Mouse (Mus musculus) myocyte (in vitro differentiated cells): ENCODE results near the gene Prpf6. TPM values are rescaled to one million over a fixed set of nuclear protein-coding genes. Genes with fewer than 3 reads are reported as not detected.

Experiments used
- H3K27me3 ChIP-seq: one replicate; pipeline ENCODE4 v1.6.1; 2011; ENCODE audit not compliant: control insufficient read depth, insufficient read depth, insufficient read length
- H3K36me3 ChIP-seq: one replicate; pipeline ENCODE4 v1.6.1; 2011; ENCODE audit not compliant: control insufficient read depth, insufficient read depth
- H3K4me2 ChIP-seq: one replicate; pipeline ENCODE4 v1.6.1; 2011; ENCODE audit warnings: low read depth, control low read depth
- H3K4me3 ChIP-seq: one replicate; pipeline ENCODE4 v1.5.1; 2011; ENCODE audit warnings: mild to moderate bottlenecking, control low read depth, moderate library complexity
- H3K79me2 ChIP-seq: one replicate; pipeline ENCODE4 v1.6.1; 2011; ENCODE audit not compliant: control insufficient read depth, insufficient read depth
- H3ac ChIP-seq: one replicate; pipeline ENCODE4 v1.6.1; 2011; ENCODE audit not compliant: control insufficient read depth, insufficient read length
- CEBPB ChIP-seq: IDR thresholded peaks from 2 replicates; pipeline ENCODE4 v1.6.1; 2011; ENCODE audit warnings: mild to moderate bottlenecking, moderate library complexity; ENCODE audit not compliant: poor library complexity, insufficient read depth, severe bottlenecking
- E2F4 ChIP-seq: IDR thresholded peaks from one replicate; pipeline ENCODE4 v1.6.1; 2011; ENCODE audit warnings: mild to moderate bottlenecking, control low read depth, moderate library complexity; ENCODE audit not compliant: insufficient read depth
- MAX ChIP-seq: IDR thresholded peaks from one replicate; pipeline ENCODE4 v1.6.1; 2011; ENCODE audit warnings: low read depth, mild to moderate bottlenecking, control low read depth
- MYOD1 ChIP-seq, 3 experiments: IDR thresholded peaks; one replicate each; pipeline ENCODE4 v1.6.1; 2011; ENCODE audit warnings: control low read depth in 2 of 3, low read depth in 2 of 3, mild to moderate bottlenecking in 2 of 3, moderate library complexity in 1 of 3; ENCODE audit not compliant: insufficient read length in 2 of 3, control insufficient read depth in 1 of 3
- MYOG ChIP-seq, 3 experiments: IDR thresholded peaks; one replicate each; pipeline ENCODE4 v1.6.1; 2011; ENCODE audit warnings: control low read depth in 2 of 3, low read depth in 2 of 3, mild to moderate bottlenecking in 2 of 3; ENCODE audit not compliant: insufficient read length in 2 of 3, control insufficient read depth in 1 of 3, insufficient read depth in 1 of 3
- POLR2A ChIP-seq: IDR thresholded peaks from one replicate; pipeline ENCODE4 v1.6.1; 2011; ENCODE audit warnings: low read depth, mild to moderate bottlenecking, control low read depth, moderate library complexity; ENCODE audit not compliant: insufficient read length
- POLR2AphosphoS2 ChIP-seq: IDR thresholded peaks from one replicate; pipeline ENCODE4 v1.6.1; 2011; ENCODE audit warnings: low read depth, control low read depth; ENCODE audit not compliant: insufficient read length
- REST ChIP-seq: IDR thresholded peaks from one replicate; pipeline ENCODE4 v1.6.1; 2011; ENCODE audit warnings: mild to moderate bottlenecking, control low read depth, moderate library complexity; ENCODE audit not compliant: insufficient read depth, insufficient read length
- SRF ChIP-seq: IDR thresholded peaks from one replicate; pipeline ENCODE4 v1.6.1; 2011; ENCODE audit warnings: low read depth; ENCODE audit not compliant: control insufficient read depth, insufficient read length
- TCF12 ChIP-seq: IDR thresholded peaks from one replicate; pipeline ENCODE4 v1.6.1; 2011; ENCODE audit warnings: mild to moderate bottlenecking, control low read depth; ENCODE audit not compliant: poor library complexity, insufficient read depth, severe bottlenecking
- TCF3 ChIP-seq: IDR thresholded peaks from one replicate; pipeline ENCODE4 v1.6.1; 2011; ENCODE audit warnings: low read depth, control low read depth; ENCODE audit not compliant: insufficient read length
- USF1 ChIP-seq: IDR thresholded peaks from one replicate; pipeline ENCODE4 v1.6.1; 2011; ENCODE audit warnings: low read depth, mild to moderate bottlenecking, control low read depth, moderate library complexity
- polyA plus RNA-seq: library from polyadenylated mRNA; unstranded; fragments of >200 nt; fragmentation: generic; extraction: Trizol; gene quantifications from one replicate; pipeline ENCODE4 v1.2.1, GENCODE M21; 2012; ENCODE audit warnings: missing spikeins

Gene Prpf6
- polyA plus RNA-seq, 1 experiment: 46.0 TPM

GRCm38 (mm10) chr2:181577126-181577525 lies 14.5 kb upstream of the Prpf6 start:
- peaks cover 13% of the 10 kb centered on the region for H3K79me2 ChIP-seq
- H3K36me3 ChIP-seq: peaks cover 3% of the 10 kb centered on the region
- no peak overlapping the region for H3ac ChIP-seq
- H3K4me2 ChIP-seq: no peak overlapping the region
- TF ChIP-seq TCF3 (no peak), USF1 (no peak), MYOD1 (IDR thresholded peaks at IDR 0.05; ENCODE audit: control insufficient read depth in 1 of 3, insufficient read length in 2 of 3, low read depth in 2 of 3) (no peak), MYOG (IDR thresholded peaks at IDR 0.05; ENCODE audit: control insufficient read depth in 1 of 3, insufficient read depth in 1 of 3, insufficient read length in 2 of 3, low read depth in 2 of 3) (no peak)
- no peaks in the 10 kb centered on the region for H3K27me3 ChIP-seq
- H3K4me3 ChIP-seq: no peak overlapping the region

- no peak overlapping the region for H3K4me3 ChIP-seq
- H3K27me3 ChIP-seq: no peaks in the 10 kb centered on the region
- TF ChIP-seq REST (no peak), E2F4 (no peak), TCF3 (no peak), POLR2A (no peak), MAX (no peak), SRF (no peak), MYOG (IDR thresholded peaks at IDR 0.05; ENCODE audit: control insufficient read depth in 1 of 3, insufficient read depth in 1 of 3, insufficient read length in 2 of 3, low read depth in 2 of 3) (no peak), POLR2AphosphoS2 (no peak), TCF12 (no peak)
- H3K79me2 ChIP-seq: peaks cover 13% of the 10 kb centered on the region
- peaks cover 3% of the 10 kb centered on the region for H3K36me3 ChIP-seq
- no peak overlapping the region for H3ac ChIP-seq
- H3K4me2 ChIP-seq: no peak overlapping the region
These were observed 13.6 kb upstream of the Prpf6 start for GRCm38 (mm10) chr2:181577981-181578581.

DNA sequence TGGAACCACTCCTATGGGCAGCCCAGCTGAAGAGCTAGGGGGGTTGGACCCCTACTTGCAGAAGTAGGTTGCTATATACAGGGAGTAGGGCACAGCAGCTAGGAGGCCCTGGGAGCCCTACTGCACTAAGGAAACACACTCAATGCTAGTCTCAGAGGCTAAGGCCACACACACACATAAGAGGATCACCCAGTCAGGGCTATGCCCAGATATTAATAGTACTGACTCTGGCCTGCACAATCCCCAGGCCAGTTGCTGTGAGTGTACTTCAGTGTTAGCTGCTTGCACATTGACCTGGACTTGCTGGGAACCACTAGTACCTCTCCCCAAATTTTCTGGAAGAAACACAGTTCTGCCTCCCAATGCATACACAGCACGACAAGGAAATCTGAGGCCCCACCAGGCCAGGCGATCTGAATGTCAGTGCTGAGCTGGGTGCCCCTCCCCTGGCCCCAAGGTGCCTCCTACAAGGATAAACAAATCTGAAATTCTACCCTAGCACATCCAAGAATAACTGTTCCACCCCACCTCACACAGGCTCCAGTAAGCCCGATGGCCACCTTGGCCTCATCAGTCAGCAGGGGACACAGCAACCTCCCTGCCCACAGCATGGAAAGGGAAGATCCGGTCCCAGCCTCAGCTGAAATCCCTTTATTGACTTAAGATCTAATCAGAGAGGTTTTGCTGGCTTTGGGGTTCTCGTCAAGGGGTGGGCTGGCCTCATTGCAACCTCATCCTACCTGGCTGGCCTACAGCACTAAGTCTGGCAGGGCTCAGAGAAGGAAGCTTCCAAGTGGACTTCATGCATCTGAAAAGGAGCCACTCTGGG lies 12.7 kb upstream of the Prpf6 start:
- Histone ChIP-seq H3K4me3 (no peak overlapping the region), H3K79me2 (peaks cover 13% of the 10 kb centered on the region), H3K4me2 (peak overlapping the region; percentile 45), H3ac (no peak overlapping the region), H3K36me3 (peaks cover under 1% of the 10 kb centered on the region), H3K27me3 (no peaks in the 10 kb centered on the region)
- TF ChIP-seq REST: no peak
- peak; percentile 21 for TF ChIP-seq POLR2AphosphoS2

GRCm38 (mm10) chr2:181579681-181580080 lies 12.0 kb upstream of the Prpf6 start:
- H3K4me2 ChIP-seq: peak overlapping the region; percentile 89

DNA sequence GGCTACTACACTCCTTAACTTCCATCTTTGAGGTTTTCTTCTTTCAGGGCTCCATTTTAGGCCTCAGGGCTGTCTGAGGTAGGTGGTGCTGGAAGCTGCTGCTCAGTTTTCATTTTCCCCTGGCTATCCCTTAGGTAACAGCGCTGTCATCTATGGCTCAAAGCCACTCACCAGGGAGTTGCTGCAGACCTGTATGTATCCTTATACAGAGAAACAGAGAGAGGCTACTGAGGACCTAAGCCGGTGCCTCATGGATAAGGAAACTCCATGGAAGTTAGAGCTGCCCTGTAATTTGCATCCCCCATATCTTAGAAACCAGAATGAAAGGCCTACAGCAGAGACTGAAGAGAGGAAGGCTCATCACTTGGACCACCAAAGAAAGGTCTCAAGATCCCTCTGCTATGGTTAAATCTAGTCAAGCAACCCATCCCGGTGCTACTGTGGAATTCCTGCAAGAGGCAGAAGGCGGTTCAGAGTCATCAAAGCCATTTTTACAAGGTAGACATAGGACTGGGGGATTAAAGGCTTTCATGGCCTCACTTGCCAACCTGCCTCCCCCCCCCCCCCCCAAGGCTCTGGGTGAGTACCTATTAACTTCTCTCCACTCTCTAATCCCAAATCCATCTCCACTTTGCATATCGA lies 11.4 kb upstream of the Prpf6 start:
- Histone ChIP-seq H3ac (peak overlapping the region; percentile 86), H3K36me3 (peaks cover 4% of the 10 kb centered on the region), H3K4me3 (peak overlapping the region; percentile 50), H3K27me3 (no peaks in the 10 kb centered on the region), H3K79me2 (peaks cover 13% of the 10 kb centered on the region), H3K4me2 (peak overlapping the region; percentile 89)
- TF ChIP-seq REST (no peak), POLR2A (no peak), USF1 (no peak), TCF3 (no peak), CEBPB (no peak), MYOD1 (IDR thresholded peaks at IDR 0.05; ENCODE audit: control insufficient read depth in 1 of 3, insufficient read length in 2 of 3, low read depth in 2 of 3) (no peak), E2F4 (no peak), POLR2AphosphoS2 (no peak), SRF (no peak), TCF12 (no peak), MAX (no peak), MYOG (IDR thresholded peaks at IDR 0.05; ENCODE audit: control insufficient read depth in 1 of 3, insufficient read depth in 1 of 3, insufficient read length in 2 of 3, low read depth in 2 of 3) (no peak)

More at GRCm38 (mm10) chr2:181579681-181580080, 12.0 kb upstream of the Prpf6 start:
- Histone ChIP-seq H3K79me2 (peaks cover 13% of the 10 kb centered on the region), H3ac (no peak overlapping the region), H3K36me3 (peaks cover under 1% of the 10 kb centered on the region), H3K4me3 (no peak overlapping the region), H3K27me3 (no peaks in the 10 kb centered on the region)
- no peak for TF ChIP-seq CEBPB
- TF ChIP-seq USF1: no peak
- no peak for TF ChIP-seq POLR2AphosphoS2
- TF ChIP-seq SRF: no peak
- no peak for TF ChIP-seq MYOG (IDR thresholded peaks at IDR 0.05; ENCODE audit: control insufficient read depth in 1 of 3, insufficient read depth in 1 of 3, insufficient read length in 2 of 3, low read depth in 2 of 3)
- TF ChIP-seq REST: no peak
- TF ChIP-seq E2F4: no peak
- TF ChIP-seq TCF3: no peak
- no peak for TF ChIP-seq MAX
- TF ChIP-seq MYOD1 (IDR thresholded peaks at IDR 0.05; ENCODE audit: control insufficient read depth in 1 of 3, insufficient read length in 2 of 3, low read depth in 2 of 3): no peak
- TF ChIP-seq TCF12: no peak
- TF ChIP-seq POLR2A: no peak
